Mouse (Mus musculus): ENCODE data around the gene Tnxb.
"Not testable (repeated sequence)": the region's sequence is repeated elsewhere in the genome, so short reads cannot be mapped to it uniquely, and the experiment has no call there.

GRCm38 (mm10) chr17:34729155-34729554 is 58.8 kb downstream of the Tnxb start:
- not testable (repeated sequence) for TF ChIP-seq GATA1 (IDR thresholded peaks at IDR 0.05; ENCODE audit: borderline replicate concordance, low read length); CTCF (IDR thresholded peaks at IDR 0.05; ENCODE audit: low read depth, low read length); GATA2 (IDR thresholded peaks at IDR 0.05; ENCODE audit: borderline replicate concordance, low read depth, low read length); POLR2AphosphoS5 (IDR thresholded peaks at IDR 0.05; ENCODE audit: insufficient replicate concordance, low read depth, low read length); TAL1 (conservative IDR thresholded peaks at IDR 0.05; ENCODE audit: low read depth, low read length)

Data from G1E (cell line).